Mouse (Mus musculus) midbrain, embryonic 15.5 days (tissue): ENCODE measurements at regions not wholly inside any gene's neighbourhood (a gene's known extent, or its start where the extent isn't known, plus 50 kb on each side); places are given as distances from the start of the nearest gene placed in this dataset.

Source experiments
- ATAC-seq: fragments of 200-750 bp; cut with Nextera tagmentation; replicated peaks from 2 replicates; pipeline ENCODE4 v1.8.0; 2017; ENCODE audit warnings: moderate TSS enrichment
- H3K27ac ChIP-seq: fragments of 300-500 bp; sonication (generic); 2 replicates; pipeline ENCODE4 v1.5.1; 2015; ENCODE audit warnings: mild to moderate bottlenecking, inconsistent platforms
- H3K27me3 ChIP-seq: fragments of 300-500 bp; sonication (generic); replicated peaks from 2 replicates; pipeline ENCODE4 v1.6.1; 2015; ENCODE audit warnings: inconsistent platforms
- H3K36me3 ChIP-seq: fragments of 300-500 bp; sonication (generic); replicated peaks from 2 replicates; pipeline ENCODE4 v1.6.1; 2015; ENCODE audit warnings: inconsistent platforms
- H3K4me1 ChIP-seq: fragments of 300-500 bp; sonication (generic); 2 replicates; pipeline ENCODE4 v1.6.1; 2015; ENCODE audit warnings: inconsistent platforms
- H3K4me2 ChIP-seq: fragments of 300-500 bp; sonication (generic); 2 replicates; pipeline ENCODE4 v1.6.1; 2015; ENCODE audit warnings: inconsistent platforms, mild to moderate bottlenecking, moderate library complexity
- H3K4me3 ChIP-seq: fragments of 300-500 bp; sonication (generic); 2 replicates; pipeline ENCODE4 v1.5.1; 2015; ENCODE audit warnings: mild to moderate bottlenecking, inconsistent platforms
- H3K9ac ChIP-seq: fragments of 300-500 bp; sonication (generic); 2 replicates; pipeline ENCODE4 v1.6.1; 2015; ENCODE audit warnings: mild to moderate bottlenecking, inconsistent platforms
- H3K9me3 ChIP-seq: fragments of 300-500 bp; sonication (generic); 2 replicates; pipeline ENCODE4 v1.6.1; 2016; ENCODE audit warnings: inconsistent platforms
- WGBS: fragments of 180-500 bp; shearing (Covaris S2); methylation state at CpG from one replicate; pipeline ENCODE4 v1.1.7; 2015; ENCODE audit warnings: mixed read lengths; 5-methylcytosine and 5-hydroxymethylcytosine counted together

DNA sequence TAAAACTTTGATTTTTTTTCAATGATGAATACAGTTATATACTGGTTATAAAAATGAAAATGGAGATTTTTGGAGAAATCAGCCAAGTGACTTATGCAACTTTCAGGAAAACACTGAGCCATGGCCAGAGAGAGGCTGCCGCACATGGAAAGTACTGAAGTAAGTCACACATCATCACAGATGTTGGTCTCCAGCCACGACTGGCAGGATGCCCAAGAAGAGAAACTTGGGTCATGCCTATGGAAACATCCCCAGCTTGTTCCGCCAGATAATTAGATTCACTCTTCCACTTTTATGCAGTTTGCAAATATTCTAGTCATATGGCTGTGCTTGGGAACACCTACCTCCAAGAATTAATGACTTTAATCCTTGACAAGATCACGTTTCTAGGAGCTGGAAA is 544.8 kb upstream of the Id4 start:
- Histone ChIP-seq H3K4me2 (no peak overlapping the region), H3K9me3 (no peaks in the 10 kb centered on the region), H3K27me3 (no peaks in the 10 kb centered on the region), H3K27ac (no peak overlapping the region), H3K4me3 (no peak overlapping the region), H3K9ac (no peak overlapping the region), H3K36me3 (no peaks in the 10 kb centered on the region), H3K4me1 (no peaks in the 10 kb centered on the region)
- 73% methylated on average over 4 of the region's 4 CpGs for WGBS
- no peak for ATAC-seq

DNA sequence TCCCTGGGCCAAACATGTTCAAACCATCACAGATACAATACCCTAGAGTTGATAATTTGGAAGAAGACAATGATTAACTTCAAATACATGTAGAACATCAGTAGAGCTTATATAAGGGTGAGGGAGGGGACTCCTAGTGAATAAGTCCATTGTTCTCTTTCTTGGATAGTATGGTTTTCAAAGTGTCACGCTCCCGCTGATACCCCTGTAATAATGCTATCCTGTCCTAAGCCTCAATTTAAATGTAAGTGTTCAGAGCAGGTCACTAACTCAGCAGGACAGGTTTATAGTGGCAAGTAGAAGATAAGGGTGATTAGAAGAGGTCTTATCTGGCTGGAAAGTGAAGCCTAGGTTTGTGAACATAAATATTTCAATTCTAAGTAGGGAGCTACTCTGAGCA is 540.4 kb upstream of the Id4 start:
- H3K4me1 ChIP-seq, result no peaks in the 10 kb centered on the region
- H3K9me3 ChIP-seq, result no peaks in the 10 kb centered on the region
- ATAC-seq, result no peak
- no peak overlapping the region for H3K4me2 ChIP-seq
- no peaks in the 10 kb centered on the region for H3K27me3 ChIP-seq
- no peak overlapping the region for H3K4me3 ChIP-seq
- no peak overlapping the region for H3K9ac ChIP-seq
- WGBS, result 97% methylated on average over 2 of the region's 2 CpGs
- no peak overlapping the region for H3K27ac ChIP-seq
- no peaks in the 10 kb centered on the region for H3K36me3 ChIP-seq

DNA sequence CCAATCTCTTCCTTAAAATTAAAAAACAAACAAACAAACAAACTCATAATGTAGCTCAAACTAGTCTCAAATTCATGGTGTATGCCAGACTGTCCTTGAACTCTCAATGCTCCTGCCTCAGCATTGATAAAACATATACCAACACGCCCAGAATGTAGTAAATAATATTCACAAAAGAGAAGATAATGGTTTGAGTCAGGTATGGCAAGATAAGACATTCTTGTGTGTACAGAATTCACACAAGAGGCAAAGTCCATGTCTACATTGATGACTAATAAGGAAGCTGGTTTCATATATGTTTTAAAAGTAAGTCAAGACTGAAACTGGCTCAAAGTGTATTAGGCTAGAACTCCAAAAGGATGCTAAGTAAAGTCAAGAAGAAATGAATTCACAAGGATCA is 526.6 kb upstream of the Id4 start:
- H3K4me3 ChIP-seq, result no peak overlapping the region
- ATAC-seq, result no peak
- H3K27ac ChIP-seq, result no peak overlapping the region
- H3K9ac ChIP-seq, result no peak overlapping the region
- 72% methylated on average over 1 of the region's 1 CpGs for WGBS
- H3K36me3 ChIP-seq, result no peaks in the 10 kb centered on the region
- no peaks in the 10 kb centered on the region; the same call in 1 of the 2 replicates for H3K4me1 ChIP-seq
- H3K9me3 ChIP-seq, result no peaks in the 10 kb centered on the region
- H3K27me3 ChIP-seq, result no peaks in the 10 kb centered on the region
- H3K4me2 ChIP-seq, result no peak overlapping the region

DNA sequence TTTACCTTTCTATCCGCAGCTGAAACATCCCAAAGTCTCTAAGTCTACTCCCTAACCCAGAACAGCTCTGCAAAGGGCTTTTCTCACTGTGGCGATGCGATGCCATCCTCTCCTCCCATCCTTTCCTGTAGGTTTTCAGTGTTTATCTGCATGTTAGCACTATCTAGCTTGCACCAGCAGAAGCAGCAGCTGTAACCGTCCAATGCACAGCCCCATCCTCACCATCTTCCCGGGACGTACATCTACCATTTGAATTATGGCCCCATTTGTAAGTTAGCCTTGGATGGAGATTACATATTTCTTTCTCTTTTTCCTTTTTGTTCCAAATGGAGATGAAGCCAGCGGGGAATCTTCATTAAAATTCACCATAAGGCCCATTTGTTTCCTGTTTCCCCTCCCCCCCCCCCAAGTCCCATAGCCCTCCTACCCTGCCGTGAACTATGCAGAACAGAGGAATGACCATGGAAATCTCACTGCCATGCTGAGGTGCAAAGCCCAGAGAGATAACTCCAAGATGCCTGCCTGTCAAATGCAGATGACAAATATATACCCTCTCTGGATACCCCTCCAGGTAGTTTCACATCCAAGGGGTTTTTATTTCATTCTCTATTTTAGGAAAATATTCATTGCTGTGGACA is 525.5 kb upstream of the Id4 start:
- H3K9me3 ChIP-seq, result no peaks in the 10 kb centered on the region
- H3K4me3 ChIP-seq, result no peak overlapping the region
- ATAC-seq, result no peak
- H3K9ac ChIP-seq, result no peak overlapping the region
- no peak overlapping the region for H3K27ac ChIP-seq
- no peak overlapping the region for H3K4me2 ChIP-seq
- 66% methylated on average over 8 of the region's 8 CpGs for WGBS
- H3K27me3 ChIP-seq, result no peaks in the 10 kb centered on the region
- H3K4me1 ChIP-seq, result no peaks in the 10 kb centered on the region; the same call in 1 of the 2 replicates
- H3K36me3 ChIP-seq, result no peaks in the 10 kb centered on the region

DNA sequence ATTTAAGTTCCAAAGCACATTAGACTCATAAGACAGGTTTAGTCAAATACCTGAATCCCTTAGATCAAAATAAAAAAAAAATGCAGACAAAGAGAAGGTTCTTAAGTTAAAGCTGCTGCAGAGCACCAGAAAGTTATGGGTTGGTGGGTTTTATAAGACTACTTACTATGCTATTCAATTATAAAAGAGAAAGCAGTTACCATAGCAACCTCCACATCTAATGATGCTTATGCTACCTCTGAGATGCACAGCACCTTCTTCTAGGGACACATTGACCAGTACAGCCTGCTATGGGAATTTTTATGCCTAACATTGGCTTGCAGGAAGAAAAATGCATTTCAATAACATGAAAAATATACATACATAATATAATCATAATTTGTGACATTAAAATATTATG is 512.1 kb upstream of the Id4 start:
- H3K27me3 ChIP-seq, result no peaks in the 10 kb centered on the region
- H3K36me3 ChIP-seq, result no peaks in the 10 kb centered on the region
- no peak overlapping the region for H3K4me3 ChIP-seq
- no peaks in the 10 kb centered on the region for H3K4me1 ChIP-seq
- H3K9ac ChIP-seq, result no peak overlapping the region
- no peak for ATAC-seq
- no peaks in the 10 kb centered on the region for H3K9me3 ChIP-seq
- H3K4me2 ChIP-seq, result no peak overlapping the region
- no peak overlapping the region for H3K27ac ChIP-seq

DNA sequence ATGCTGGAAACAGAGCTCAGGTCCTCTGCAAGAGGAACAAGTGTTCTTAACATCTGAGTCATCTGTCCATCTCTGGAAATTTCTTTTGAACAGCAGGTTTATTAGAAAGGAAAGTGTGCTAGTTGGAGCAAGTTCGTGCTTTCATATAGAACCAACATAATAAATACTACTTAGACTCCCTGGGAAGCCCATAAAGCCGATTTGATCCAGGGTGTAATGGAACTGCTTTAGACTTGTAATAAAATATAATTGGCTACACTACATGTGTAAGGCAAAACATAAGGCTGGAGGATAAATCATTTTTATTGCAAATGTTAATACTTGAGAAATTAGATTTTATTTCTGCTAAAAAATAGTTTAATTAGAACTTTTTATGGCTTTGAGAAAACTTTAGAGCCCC is 510.0 kb upstream of the Id4 start:
- H3K36me3 ChIP-seq, result no peaks in the 10 kb centered on the region
- no peak for ATAC-seq
- 80% methylated on average over 2 of the region's 2 CpGs for WGBS
- H3K27me3 ChIP-seq, result no peaks in the 10 kb centered on the region
- no peak overlapping the region for H3K4me2 ChIP-seq
- no peak overlapping the region for H3K9ac ChIP-seq
- H3K9me3 ChIP-seq, result no peaks in the 10 kb centered on the region
- H3K4me1 ChIP-seq, result no peaks in the 10 kb centered on the region
- H3K27ac ChIP-seq, result no peak overlapping the region
- no peak overlapping the region for H3K4me3 ChIP-seq

DNA sequence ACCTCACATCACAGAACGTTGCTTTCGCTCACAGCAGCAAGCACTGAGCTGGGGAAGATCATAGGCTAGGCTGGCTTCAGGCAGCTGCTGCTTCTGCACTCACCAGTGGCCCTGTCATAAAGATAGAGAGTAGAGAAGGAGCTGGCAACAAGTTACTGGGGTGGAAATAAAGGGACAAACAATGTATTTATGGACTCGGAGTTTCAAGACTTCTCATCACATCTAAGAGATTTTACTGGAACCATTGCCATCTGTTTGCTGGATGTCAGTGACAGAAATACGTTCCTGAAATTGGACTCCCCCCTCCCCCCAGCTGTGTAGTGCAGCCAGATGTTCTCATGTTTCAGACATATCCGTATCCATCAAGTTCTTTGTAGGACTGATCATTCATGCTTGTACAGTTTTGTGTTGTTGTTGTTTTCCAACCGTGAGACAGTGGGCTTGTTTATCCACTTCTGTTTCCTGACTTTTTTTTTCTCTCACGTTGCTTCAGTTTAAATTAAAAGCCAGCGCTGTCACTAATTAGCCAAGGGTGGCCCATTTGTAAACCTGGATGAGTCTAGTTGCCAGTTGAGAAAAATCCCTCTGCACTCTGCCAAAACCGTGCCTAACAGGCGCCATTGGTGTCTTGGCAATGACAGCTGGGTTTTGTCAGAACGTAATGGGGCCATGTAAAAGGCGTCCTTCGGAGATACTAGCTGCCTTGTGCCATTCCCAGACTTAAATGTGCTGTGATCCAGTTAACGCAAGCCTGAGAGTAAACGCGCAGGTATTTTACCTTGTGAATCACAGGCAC is 496.0 kb upstream of the Id4 start:
- 81% methylated on average over 16 of the region's 16 CpGs for WGBS

DNA sequence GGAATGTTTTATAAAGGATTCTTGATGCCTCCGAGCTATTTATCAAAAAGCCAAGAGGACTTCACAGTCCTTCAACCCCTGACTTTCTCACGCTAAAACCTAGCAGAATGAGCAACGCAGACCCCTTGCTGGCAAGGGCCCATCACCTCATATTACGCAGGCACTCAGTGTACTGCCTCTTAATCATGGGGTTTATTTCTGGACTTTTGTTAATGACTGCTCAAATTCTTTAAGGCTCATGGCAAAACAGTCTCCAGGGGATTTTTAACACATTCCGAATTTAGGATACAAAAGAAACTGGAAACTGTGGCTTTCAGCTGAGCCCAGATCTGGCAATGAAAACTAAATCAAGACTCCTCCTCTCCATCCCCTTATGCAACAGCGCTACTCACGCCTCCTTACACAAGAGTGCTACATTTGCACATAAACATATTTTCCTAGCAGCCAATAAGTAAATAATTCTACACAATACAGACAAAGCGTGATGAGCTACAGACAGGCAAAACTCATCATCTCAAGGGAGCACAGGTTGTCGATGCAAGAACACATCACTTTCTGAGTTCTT is 492.0 kb upstream of the Id4 start:
- Histone ChIP-seq H3K9me3 (no peaks in the 10 kb centered on the region), H3K4me2 (no peak overlapping the region), H3K4me1 (no peaks in the 10 kb centered on the region), H3K27me3 (no peaks in the 10 kb centered on the region), H3K27ac (no peak overlapping the region), H3K4me3 (no peak overlapping the region), H3K36me3 (no peaks in the 10 kb centered on the region), H3K9ac (no peak overlapping the region)
- WGBS, result 73% methylated on average over 9 of the region's 9 CpGs
- no peak for ATAC-seq

More for the DNA sequence above, 496.0 kb upstream of the Id4 start:
- H3K36me3 ChIP-seq, result no peaks in the 10 kb centered on the region
- no peak overlapping the region for H3K9ac ChIP-seq
- H3K9me3 ChIP-seq, result no peaks in the 10 kb centered on the region
- H3K4me1 ChIP-seq, result no peaks in the 10 kb centered on the region
- ATAC-seq, result no peak
- no peak overlapping the region for H3K4me2 ChIP-seq
- no peaks in the 10 kb centered on the region for H3K27me3 ChIP-seq
- no peak overlapping the region for H3K27ac ChIP-seq
- no peak overlapping the region for H3K4me3 ChIP-seq

DNA sequence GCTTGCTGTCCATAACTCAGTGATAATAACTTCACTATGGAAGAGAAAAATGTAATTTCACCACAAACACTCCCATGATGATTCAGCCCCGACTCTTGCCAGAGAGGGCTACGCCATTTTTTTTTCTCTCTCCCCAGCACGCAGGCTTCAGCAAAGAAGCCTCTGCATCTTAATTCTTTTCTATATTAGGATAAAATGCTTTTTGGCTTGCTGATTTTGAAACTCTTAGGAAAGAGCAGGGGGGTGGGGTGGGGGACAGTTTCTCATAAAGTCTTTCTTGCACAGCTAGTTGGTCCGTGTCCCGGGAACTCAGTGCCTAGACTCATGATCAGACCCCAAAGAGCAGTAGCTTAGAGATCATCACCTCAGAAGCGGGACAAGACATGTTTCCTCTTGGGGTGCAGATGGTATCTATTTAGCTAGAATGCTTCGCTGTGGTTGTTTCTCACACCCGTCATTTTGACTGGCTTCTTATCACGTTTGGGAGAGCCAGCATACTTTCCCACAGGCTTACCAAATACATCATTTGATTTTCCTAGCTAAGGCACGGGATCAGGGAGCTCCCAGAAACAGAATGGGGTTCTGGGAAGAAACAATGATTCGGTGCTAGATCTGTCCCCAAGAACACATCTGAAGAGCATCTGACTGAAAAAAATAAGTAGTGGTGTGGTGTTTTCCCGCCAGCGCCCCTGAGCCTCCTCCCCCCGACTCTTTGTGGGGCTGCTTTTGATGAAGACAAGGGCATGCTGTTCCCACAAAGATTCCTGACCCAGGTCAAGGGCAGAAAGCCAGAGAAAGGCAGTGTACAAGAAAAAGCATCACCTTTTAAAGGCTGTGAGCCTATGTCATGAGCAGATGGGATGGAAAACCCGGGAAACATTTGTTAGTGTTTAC is 483.6 kb upstream of the Id4 start:
- no peaks in the 10 kb centered on the region for H3K36me3 ChIP-seq
- H3K9ac ChIP-seq, result no peak overlapping the region
- H3K27ac ChIP-seq, result peak overlapping the region; percentile 73
- H3K4me2 ChIP-seq, result no peak overlapping the region
- WGBS, result 64% methylated on average over 15 of the region's 15 CpGs
- no peaks in the 10 kb centered on the region for H3K9me3 ChIP-seq
- no peak for ATAC-seq
- H3K4me1 ChIP-seq, result peaks cover 14% of the 10 kb centered on the region
- no peaks in the 10 kb centered on the region for H3K27me3 ChIP-seq
- no peak overlapping the region for H3K4me3 ChIP-seq

DNA sequence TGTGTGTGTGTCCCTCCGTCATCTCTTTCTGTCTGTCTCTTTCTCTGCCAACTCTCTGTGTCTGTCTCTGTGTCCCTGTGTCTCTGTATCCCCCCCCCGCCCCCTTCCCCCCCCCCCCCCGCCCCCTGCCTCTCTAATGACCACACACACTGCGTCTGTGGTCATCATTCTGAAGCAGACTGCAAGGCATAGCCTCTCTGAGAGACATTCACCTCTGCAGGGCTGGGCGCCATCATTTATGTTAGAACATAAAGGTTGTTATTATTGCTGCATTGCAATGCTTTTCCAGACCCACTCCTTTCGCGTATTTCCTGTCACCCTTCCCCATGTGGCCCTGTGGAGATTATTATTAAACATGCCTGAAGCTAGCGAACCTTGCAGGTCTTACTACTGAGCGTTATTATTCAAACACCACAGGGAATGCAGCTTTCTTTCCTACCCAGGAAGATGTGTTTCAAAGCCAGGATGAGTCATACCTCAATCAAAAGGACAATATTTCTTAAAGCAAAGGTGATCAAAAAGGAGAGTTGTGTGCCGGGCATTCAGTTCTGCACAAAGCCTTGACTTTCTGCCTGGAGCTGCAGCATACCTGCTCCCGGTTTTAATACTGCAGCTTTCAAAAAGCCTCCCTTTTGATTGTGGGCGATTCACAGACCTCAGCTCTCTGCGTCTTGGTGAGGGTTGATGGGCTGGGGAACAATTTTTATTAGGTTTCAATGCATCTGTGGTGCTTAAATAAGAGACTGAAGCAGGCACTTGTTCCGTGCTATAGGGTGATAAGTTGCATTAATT is 482.6 kb upstream of the Id4 start:
- WGBS, result 28% methylated on average over 11 of the region's 14 CpGs
- peak; percentile 84 for ATAC-seq
- no peaks in the 10 kb centered on the region for H3K36me3 ChIP-seq
- no peak overlapping the region for H3K4me3 ChIP-seq
- H3K4me1 ChIP-seq, result peaks cover 14% of the 10 kb centered on the region
- H3K27ac ChIP-seq, result peak overlapping the region; percentile 65
- H3K9me3 ChIP-seq, result no peaks in the 10 kb centered on the region
- H3K27me3 ChIP-seq, result no peaks in the 10 kb centered on the region
- H3K9ac ChIP-seq, result no peak overlapping the region
- 0 out of 2 replicates have a peak overlapping the region, but pooled peaks have one; percentile 4 for H3K4me2 ChIP-seq

DNA sequence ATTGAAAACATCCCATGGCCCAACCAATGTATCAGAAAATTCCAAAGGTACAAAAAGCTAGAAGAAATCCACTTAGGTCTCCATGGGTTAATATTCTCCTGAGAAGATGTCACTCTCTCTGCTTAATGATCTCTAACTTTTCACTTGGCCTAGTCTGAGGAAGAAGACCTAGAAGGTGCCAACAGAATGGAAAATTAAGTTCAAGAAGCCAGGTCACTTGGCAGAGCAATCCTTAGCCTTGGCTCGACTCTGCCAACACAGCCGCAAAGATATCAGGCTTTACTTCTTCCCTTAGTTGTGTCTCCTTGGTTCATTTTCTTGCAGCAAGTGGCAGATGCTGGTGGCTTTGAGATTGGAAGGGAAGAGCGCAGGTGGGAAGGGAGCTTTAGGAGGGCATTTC is 476.6 kb upstream of the Id4 start:
- no peak for ATAC-seq
- 96% methylated on average over 3 of the region's 3 CpGs for whole genome bisulfite sequencing
- H3K9ac ChIP-seq, result no peak overlapping the region

More for the DNA sequence above, 476.6 kb upstream of the Id4 start:
- H3K27me3 ChIP-seq, result no peaks in the 10 kb centered on the region
- H3K4me2 ChIP-seq, result no peak overlapping the region
- H3K4me1 ChIP-seq, result no peaks in the 10 kb centered on the region
- no peaks in the 10 kb centered on the region for H3K36me3 ChIP-seq
- H3K4me3 ChIP-seq, result no peak overlapping the region
- H3K9me3 ChIP-seq, result no peaks in the 10 kb centered on the region
- no peak overlapping the region for H3K27ac ChIP-seq
